Mouse (Mus musculus): ENCODE measurements around the gene Krt5. TPM values are rescaled to one million over a fixed set of nuclear protein-coding genes. Genes with fewer than 3 reads are reported as not detected.
"Not testable (repeated sequence)": the region's sequence is repeated elsewhere in the genome, so short reads cannot be mapped to it uniquely, and the experiment has no call there.

The Krt5 gene
- polyA plus RNA-seq, 1 experiment from 2014 or later, result 0.67 TPM

DNA sequence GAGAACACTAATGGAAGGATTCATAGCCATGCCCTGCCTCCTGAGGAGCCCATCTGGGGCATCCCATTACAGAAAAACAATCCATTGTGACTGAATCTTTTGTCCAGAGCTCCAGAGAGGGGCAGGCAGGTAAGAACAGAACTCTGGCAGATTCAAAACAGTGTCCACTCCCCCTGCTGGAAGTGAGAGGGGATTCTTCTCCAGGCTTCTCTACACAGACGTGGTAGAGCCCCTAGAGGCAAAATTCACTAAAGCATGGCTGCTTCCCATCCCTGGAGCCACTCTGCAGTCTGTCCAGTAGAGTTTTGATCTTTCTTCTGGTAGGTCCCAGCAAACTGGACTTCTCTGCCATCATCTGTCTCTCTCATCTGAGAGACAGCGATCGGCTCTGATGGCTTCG, 8.6 kb downstream of the Krt5 start:
- H3K9me3 ChIP-seq (ENCODE audit: low read length), result no peaks in the 10 kb centered on the region
- no peak overlapping the region for H3K4me2 ChIP-seq (replicated peaks; ENCODE audit: low read depth, low read length)
- H3K9ac ChIP-seq (replicated peaks; ENCODE audit: low read length), result no peak overlapping the region
- WGBS, result 66% methylated on average over 4 of the region's 4 CpGs
- no peaks in the 10 kb centered on the region for H3K36me3 ChIP-seq (ENCODE audit: insufficient read depth, low read length)
- no peak overlapping the region for H3K4me3 ChIP-seq (ENCODE audit: low read length)
- no peak for ATAC-seq (ENCODE audit: low FRiP score, low TSS enrichment)
- no peak overlapping the region for H3K27ac ChIP-seq (ENCODE audit: low read length)
- H3K27me3 ChIP-seq (ENCODE audit: insufficient read depth, low read length), result no peaks in the 10 kb centered on the region; the same call in 1 of the 2 replicates
- H3K4me1 ChIP-seq (ENCODE audit: insufficient read depth, low read length), result no peaks in the 10 kb centered on the region

GRCm38 (mm10) chr15:101702380-101702779, 10.3 kb downstream of the Krt5 start:
- 19% methylated on average over 2 of the region's 2 CpGs for WGBS
- no peak overlapping the region for H3K4me2 ChIP-seq (replicated peaks; ENCODE audit: low read depth, low read length)
- no peak overlapping the region for H3K9ac ChIP-seq (replicated peaks; ENCODE audit: low read length)
- H3K27ac ChIP-seq (ENCODE audit: low read length), result no peak overlapping the region
- ATAC-seq (ENCODE audit: low FRiP score, low TSS enrichment), result no peak
- no peak overlapping the region for H3K4me3 ChIP-seq (ENCODE audit: low read length)
- H3K4me1 ChIP-seq (ENCODE audit: insufficient read depth, low read length), result no peaks in the 10 kb centered on the region
- H3K27me3 ChIP-seq (ENCODE audit: insufficient read depth, low read length), result no peaks in the 10 kb centered on the region; the same call in 1 of the 2 replicates
- H3K9me3 ChIP-seq (ENCODE audit: low read length), result no peaks in the 10 kb centered on the region
- H3K36me3 ChIP-seq (ENCODE audit: insufficient read depth, low read length), result no peaks in the 10 kb centered on the region

GRCm38 (mm10) chr15:101699866-101700265, 12.8 kb downstream of the Krt5 start:
- no peak overlapping the region for H3K27ac ChIP-seq (ENCODE audit: low read length)
- no peak for ATAC-seq (ENCODE audit: low FRiP score, low TSS enrichment)
- 74% methylated on average over 8 of the region's 8 CpGs for WGBS

GRCm38 (mm10) chr15:101699192-101699591, 13.5 kb downstream of the Krt5 start:
- H3K36me3 ChIP-seq (ENCODE audit: insufficient read depth, low read length), result no peaks in the 10 kb centered on the region
- no peaks in the 10 kb centered on the region for H3K9me3 ChIP-seq (ENCODE audit: low read length)
- no peak overlapping the region for H3K27ac ChIP-seq (ENCODE audit: low read length)
- H3K4me3 ChIP-seq (ENCODE audit: low read length), result no peak overlapping the region
- whole genome bisulfite sequencing, result 59% methylated on average over 3 of the region's 3 CpGs
- H3K4me2 ChIP-seq (replicated peaks; ENCODE audit: low read depth, low read length), result no peak overlapping the region
- H3K9ac ChIP-seq (replicated peaks; ENCODE audit: low read length), result no peak overlapping the region
- H3K27me3 ChIP-seq (ENCODE audit: insufficient read depth, low read length), result no peaks in the 10 kb centered on the region
- ATAC-seq (ENCODE audit: low FRiP score, low TSS enrichment), result no peak
- no peaks in the 10 kb centered on the region for H3K4me1 ChIP-seq (ENCODE audit: insufficient read depth, low read length)

More at GRCm38 (mm10) chr15:101699866-101700265, 12.8 kb downstream of the Krt5 start:
- Histone ChIP-seq H3K9ac (replicated peaks; ENCODE audit: low read length) (no peak overlapping the region), H3K36me3 (ENCODE audit: insufficient read depth, low read length) (no peaks in the 10 kb centered on the region), H3K4me1 (ENCODE audit: insufficient read depth, low read length) (no peaks in the 10 kb centered on the region), H3K9me3 (ENCODE audit: low read length) (no peaks in the 10 kb centered on the region), H3K4me2 (replicated peaks; ENCODE audit: low read depth, low read length) (no peak overlapping the region), H3K4me3 (ENCODE audit: low read length) (no peak overlapping the region), H3K27me3 (ENCODE audit: insufficient read depth, low read length) (no peaks in the 10 kb centered on the region)

DNA sequence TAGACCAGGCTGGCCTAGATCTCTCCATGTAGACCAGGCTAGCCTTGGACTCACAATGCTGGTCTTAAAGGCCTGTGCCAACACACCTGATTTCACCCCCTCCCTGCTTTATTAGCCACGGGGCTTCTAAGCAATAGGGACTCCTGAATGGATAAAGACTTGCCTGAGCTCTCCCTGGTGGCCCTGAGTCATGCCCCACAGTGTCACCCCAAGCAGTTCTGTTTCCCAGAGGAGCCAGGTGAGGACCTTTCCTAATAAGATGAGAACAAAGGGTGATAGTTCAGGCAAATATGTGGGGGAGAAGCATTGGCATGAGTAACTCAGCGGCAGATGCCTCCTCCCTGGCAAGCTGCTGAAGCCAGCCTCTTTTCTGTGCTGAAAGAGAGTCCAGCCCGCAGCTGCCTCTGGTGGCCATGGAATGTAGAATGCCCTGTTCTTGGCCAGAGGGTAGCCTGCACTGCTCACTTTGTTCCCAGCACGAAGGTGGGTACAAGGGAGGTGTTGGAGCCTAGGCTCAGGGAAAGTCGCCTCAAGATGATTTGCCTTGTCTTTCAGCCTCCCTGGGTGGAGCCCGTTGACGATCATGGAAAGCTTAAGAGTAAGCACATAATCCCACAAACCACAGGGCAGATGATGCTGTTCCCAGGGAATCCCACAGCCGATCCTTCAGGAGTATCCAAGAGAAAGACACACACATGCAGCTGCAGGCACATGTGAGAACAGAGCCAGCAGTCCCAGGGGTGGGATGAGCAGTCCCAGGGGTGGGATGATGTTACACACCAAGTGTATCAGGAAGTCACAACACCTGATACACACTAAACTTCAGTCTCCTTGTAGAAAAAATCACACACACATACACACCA, 15.1 kb downstream of the Krt5 start:
- Histone ChIP-seq H3K4me2 (replicated peaks; ENCODE audit: low read depth, low read length) (no peak overlapping the region), H3K4me1 (ENCODE audit: insufficient read depth, low read length) (no peaks in the 10 kb centered on the region), H3K9ac (replicated peaks; ENCODE audit: low read length) (no peak overlapping the region), H3K4me3 (ENCODE audit: low read length) (no peak overlapping the region), H3K27me3 (ENCODE audit: insufficient read depth, low read length) (no peaks in the 10 kb centered on the region), H3K27ac (ENCODE audit: low read length) (no peak overlapping the region), H3K36me3 (ENCODE audit: insufficient read depth, low read length) (no peaks in the 10 kb centered on the region), H3K9me3 (ENCODE audit: low read length) (no peaks in the 10 kb centered on the region)
- ATAC-seq (ENCODE audit: low FRiP score, low TSS enrichment), result no peak
- 70% methylated on average over 8 of the region's 8 CpGs for WGBS

- Histone ChIP-seq H3K9me3 (ENCODE audit: low read length) (no peaks in the 10 kb centered on the region), H3K4me1 (ENCODE audit: insufficient read depth, low read length) (no peaks in the 10 kb centered on the region), H3K27ac (ENCODE audit: low read length) (no peak within 1 kb of the TSS), H3K36me3 (ENCODE audit: insufficient read depth, low read length) (no peaks in the 10 kb centered on the region), H3K4me3 (ENCODE audit: low read length) (no peak within 1 kb of the TSS), H3K27me3 (ENCODE audit: insufficient read depth, low read length) (no peaks in the 10 kb centered on the region), H3K9ac (replicated peaks; ENCODE audit: low read length) (no peak within 1 kb of the TSS), H3K4me2 (replicated peaks; ENCODE audit: low read depth, low read length) (no peak within 1 kb of the TSS)
- no peak for ATAC-seq (ENCODE audit: low FRiP score, low TSS enrichment)
- 88% methylated on average over 5 of the region's 5 CpGs for WGBS
These were observed 18.5 kb downstream of the Krt5 start, which contains the start of gene Krt6a for GRCm38 (mm10) chr15:101694207-101694606. Krt6a (minus strand) TSS chr15:101694307.

DNA sequence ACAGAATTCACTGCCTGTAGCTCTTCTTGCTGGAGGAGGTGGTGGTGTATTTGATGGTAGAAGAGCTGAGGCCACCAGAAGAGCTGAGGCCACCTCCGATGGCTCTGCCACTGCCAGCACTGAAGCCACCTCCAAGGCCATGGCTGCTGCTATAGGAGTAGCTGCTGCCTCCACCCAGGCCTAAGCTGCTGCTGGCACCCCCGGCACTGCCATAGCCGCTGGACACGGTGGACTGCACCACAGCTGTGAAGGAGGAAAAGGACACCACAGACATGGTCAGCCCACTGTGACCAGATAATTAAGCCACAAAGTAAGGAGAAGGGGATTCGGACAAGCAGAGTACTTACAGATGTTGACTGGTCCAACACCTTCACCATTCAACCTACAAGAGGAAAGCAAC, 22.2 kb downstream of the Krt5 start:
- not testable (repeated sequence) for H3K4me2 ChIP-seq (replicated peaks; ENCODE audit: low read depth, low read length); H3K4me3 ChIP-seq (ENCODE audit: low read length); H3K27me3 ChIP-seq (ENCODE audit: insufficient read depth, low read length); H3K9ac ChIP-seq (replicated peaks; ENCODE audit: low read length); H3K9me3 ChIP-seq (ENCODE audit: low read length); H3K36me3 ChIP-seq (ENCODE audit: insufficient read depth, low read length); H3K27ac ChIP-seq (ENCODE audit: low read length); H3K4me1 ChIP-seq (ENCODE audit: insufficient read depth, low read length)
- peak; percentile 51; the same call in 1 of the 2 replicates for ATAC-seq (ENCODE audit: low FRiP score, low TSS enrichment)
- WGBS, result 52% methylated on average over 5 of the region's 5 CpGs

GRCm38 (mm10) chr15:101688161-101688560, 24.5 kb downstream of the Krt5 start:
- 60% methylated on average over 2 of the region's 2 CpGs for WGBS
- H3K27me3 ChIP-seq (ENCODE audit: insufficient read depth, low read length), result no peaks in the 10 kb centered on the region

GRCm38 (mm10) chr15:101680187-101680586, 32.5 kb downstream of the Krt5 start, which contains the start of gene Krt6b:
Krt6b (minus strand) TSS chr15:101680287.
- no peak for ATAC-seq (ENCODE audit: low FRiP score, low TSS enrichment)
- H3K9me3 ChIP-seq (ENCODE audit: low read length), result no peaks in the 10 kb centered on the region
- no peak within 1 kb of the TSS for H3K4me3 ChIP-seq (ENCODE audit: low read length)
- no peak within 1 kb of the TSS for H3K9ac ChIP-seq (replicated peaks; ENCODE audit: low read length)
- H3K4me1 ChIP-seq (ENCODE audit: insufficient read depth, low read length), result no peaks in the 10 kb centered on the region
- WGBS, result 95% methylated on average over 2 of the region's 2 CpGs
- H3K27me3 ChIP-seq (ENCODE audit: insufficient read depth, low read length), result no peaks in the 10 kb centered on the region
- H3K36me3 ChIP-seq (ENCODE audit: insufficient read depth, low read length), result no peaks in the 10 kb centered on the region
- H3K27ac ChIP-seq (ENCODE audit: low read length), result no peak within 1 kb of the TSS
- no peak within 1 kb of the TSS for H3K4me2 ChIP-seq (replicated peaks; ENCODE audit: low read depth, low read length)

More at GRCm38 (mm10) chr15:101688161-101688560, 24.5 kb downstream of the Krt5 start:
- ATAC-seq (ENCODE audit: low FRiP score, low TSS enrichment), result no peak
- Histone ChIP-seq H3K9ac (replicated peaks; ENCODE audit: low read length) (no peak overlapping the region), H3K36me3 (ENCODE audit: insufficient read depth, low read length) (no peaks in the 10 kb centered on the region), H3K27ac (ENCODE audit: low read length) (no peak overlapping the region), H3K4me2 (replicated peaks; ENCODE audit: low read depth, low read length) (no peak overlapping the region), H3K4me1 (ENCODE audit: insufficient read depth, low read length) (no peaks in the 10 kb centered on the region), H3K9me3 (ENCODE audit: low read length) (no peaks in the 10 kb centered on the region), H3K4me3 (ENCODE audit: low read length) (no peak overlapping the region)

DNA sequence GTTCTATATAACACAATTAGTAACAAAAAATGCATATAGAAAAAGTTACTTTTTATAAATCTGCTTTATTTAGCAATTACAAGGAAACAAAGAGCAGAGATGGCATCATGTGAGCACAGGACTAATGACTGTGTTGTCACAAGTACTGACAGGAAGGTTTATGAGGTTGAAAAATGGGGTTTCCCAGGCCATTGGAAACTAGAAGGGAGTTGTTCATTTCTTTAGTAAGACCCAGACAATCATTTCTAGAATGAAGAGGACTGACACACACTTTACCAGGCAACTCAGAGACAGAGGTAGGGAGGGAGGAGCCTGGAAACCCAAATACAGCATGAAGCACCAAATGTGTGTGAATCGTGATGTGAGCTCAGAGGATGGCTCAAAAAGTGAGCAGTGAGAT, 36.7 kb downstream of the Krt5 start:
- ATAC-seq (ENCODE audit: low FRiP score, low TSS enrichment), result no peak
- H3K4me2 ChIP-seq (replicated peaks; ENCODE audit: low read depth, low read length), result no peak overlapping the region
- no peak overlapping the region for H3K27ac ChIP-seq (ENCODE audit: low read length)
- no peaks in the 10 kb centered on the region for H3K9me3 ChIP-seq (ENCODE audit: low read length)
- H3K4me1 ChIP-seq (ENCODE audit: insufficient read depth, low read length), result no peaks in the 10 kb centered on the region
- no peaks in the 10 kb centered on the region for H3K27me3 ChIP-seq (ENCODE audit: insufficient read depth, low read length)
- no peak overlapping the region for H3K4me3 ChIP-seq (ENCODE audit: low read length)
- no peak overlapping the region for H3K9ac ChIP-seq (replicated peaks; ENCODE audit: low read length)
- WGBS, result 65% methylated on average over 1 of the region's 1 CpGs
- H3K36me3 ChIP-seq (ENCODE audit: insufficient read depth, low read length), result no peaks in the 10 kb centered on the region
